Mouse (Mus musculus) erythroblast, embryonic 14.5 days (primary cell): ENCODE measurements around the gene Nfe2.

Experiments
- GATA1 ChIP-seq: IDR thresholded peaks from 2 replicates; pipeline ENCODE4 v1.6.1; 2012; ENCODE audit warnings: low read length, inconsistent platforms, mixed read lengths
- TAL1 ChIP-seq: IDR thresholded peaks from 3 replicates; pipeline ENCODE4 v1.6.1; 2012; ENCODE audit warnings: low read length, inconsistent platforms, mixed read lengths

DNA sequence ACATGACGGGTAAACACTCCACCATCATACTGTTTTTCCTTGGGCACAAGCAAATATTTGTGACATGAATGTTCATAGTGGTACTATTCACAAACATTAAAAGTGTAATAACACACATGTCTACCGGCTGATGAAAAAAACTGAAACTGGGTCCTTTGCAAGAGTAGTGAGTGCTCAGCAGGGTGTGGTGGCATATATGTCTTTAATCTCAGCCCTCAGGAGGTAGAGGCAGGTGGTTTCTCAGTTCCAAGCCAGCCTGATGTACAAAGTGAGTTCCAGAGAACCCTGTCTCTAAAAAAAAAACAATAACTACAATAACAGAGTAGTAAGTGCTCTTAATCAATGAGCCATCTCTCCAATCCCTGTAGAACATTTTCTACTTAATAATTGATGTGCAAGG, 6.6 kb upstream of the Nfe2 start:
- TF ChIP-seq GATA1 (no peak), TAL1 (no peak)
